Mouse (Mus musculus) lung, adult 2 months (tissue): Measurements from ENCODE around the gene Mab21l3.

Experiments
- CTCF ChIP-seq: fragments of 200-500 bp; IDR thresholded peaks from 2 replicates; pipeline ENCODE4 v1.5.1; 2011; ENCODE audit warnings: mild to moderate bottlenecking, low read length, control low read depth; ENCODE audit not compliant: insufficient read depth
- POLR2A ChIP-seq: fragments of 200-500 bp; IDR thresholded peaks from 2 replicates; pipeline ENCODE4 v1.6.1; 2011; ENCODE audit warnings: low read depth, mild to moderate bottlenecking, control low read depth, low read length, borderline replicate concordance; ENCODE audit errors: extremely low read depth

- TF ChIP-seq POLR2A (no peak), CTCF (no peak)
These were observed 69.7 kb downstream of the Mab21l3 start for GRCm38 (mm10) chr3:101778896-101779665.
